Mouse (Mus musculus): ENCODE measurements around the gene Lrrc75b. TPM values are rescaled to one million over a fixed set of nuclear protein-coding genes. Genes with fewer than 3 reads are reported as not detected.

The Lrrc75b gene
- polyA plus RNA-seq, 1 experiment from 2014 or later, result 2.7 TPM

- Histone ChIP-seq H3K4me3 (ENCODE audit: control insufficient read depth in 1 of 2, insufficient read depth in 1 of 2, low read depth in 1 of 2, low read length in 2 of 2) (peak within 1 kb of the TSS in 1 of 2 experiments; percentile 63; a peak in 2 of 4 replicates), H3K27ac (replicated peaks in 1 of 2; ENCODE audit: control insufficient read depth in 1 of 2, insufficient read depth in 1 of 2, low read depth in 2 of 2, low read length in 2 of 2) (no peak within 1 kb of the TSS), H3K4me1 (ENCODE audit: control insufficient read depth in 2 of 2, insufficient read depth in 2 of 2, low read length in 2 of 2) (peaks cover 10 to 25% of the 10 kb centered on the region in 2 experiments), H3K36me3 (ENCODE audit: control insufficient read depth, insufficient read depth, low read length) (no peaks in the 10 kb centered on the region), H3K9me3 (ENCODE audit: control insufficient read depth, low read length) (no peaks in the 10 kb centered on the region), H3K27me3 (ENCODE audit: control insufficient read depth, insufficient read depth, low read length) (peaks cover 47% of the 10 kb centered on the region), H3K9ac (ENCODE audit: low read length) (no peak within 1 kb of the TSS; the same call in 1 of the 2 replicates), H3K4me2 (ENCODE audit: low read length) (peak within 1 kb of the TSS; percentile 99)
- WGBS, result 49% methylated on average over 10 of the region's 10 CpGs
- ATAC-seq (ENCODE audit: insufficient number of reproducible peaks, insufficient read depth, low FRiP score, low read depth), result no peak
These were observed 1.0 kb upstream of the Lrrc75b start, which contains the start of gene Ggt1 for GRCm38 (mm10) chr10:75561071-75561654. TSS of gene Ggt1 (plus strand) at chr10:75561604.

- Histone ChIP-seq H3K27ac (replicated peaks in 1 of 2; ENCODE audit: control insufficient read depth in 1 of 2, insufficient read depth in 1 of 2, low read depth in 2 of 2, low read length in 2 of 2) (no peak overlapping the region), H3K9me3 (ENCODE audit: control insufficient read depth, low read length) (no peaks in the 10 kb centered on the region), H3K36me3 (ENCODE audit: control insufficient read depth, insufficient read depth, low read length) (no peaks in the 10 kb centered on the region), H3K27me3 (ENCODE audit: control insufficient read depth, insufficient read depth, low read length) (peaks cover 47% of the 10 kb centered on the region), H3K4me2 (ENCODE audit: low read length) (peak overlapping the region; percentile 99), H3K4me1 (ENCODE audit: control insufficient read depth in 2 of 2, insufficient read depth in 2 of 2, low read length in 2 of 2) (peaks cover 15 to 32% of the 10 kb centered on the region in 2 experiments), H3K4me3 (ENCODE audit: control insufficient read depth in 1 of 2, insufficient read depth in 1 of 2, low read depth in 1 of 2, low read length in 2 of 2) (peak overlapping the region; percentile 58 to 63; a peak in 3 of 4 replicates), H3K9ac (ENCODE audit: low read length) (peak overlapping the region; percentile 72; the same call in 1 of the 2 replicates)
- WGBS, result 19% methylated on average over 6 of the region's 6 CpGs
- ATAC-seq (ENCODE audit: insufficient number of reproducible peaks, insufficient read depth, low FRiP score, low read depth), result no peak
These were observed 394 bp upstream of the Lrrc75b start for GRCm38 (mm10) chr10:75560549-75560899.

GRCm38 (mm10) chr10:75559041-75559675, 972 bp downstream of the Lrrc75b start:
- H3K27me3 ChIP-seq (ENCODE audit: control insufficient read depth, insufficient read depth, low read length), result peaks cover 43% of the 10 kb centered on the region
- H3K9me3 ChIP-seq (ENCODE audit: control insufficient read depth, low read length), result no peaks in the 10 kb centered on the region
- peak overlapping the region; percentile 72 for H3K9ac ChIP-seq (ENCODE audit: low read length)
- H3K4me1 ChIP-seq (ENCODE audit: control insufficient read depth in 2 of 2, insufficient read depth in 2 of 2, low read length in 2 of 2), result peaks cover 15 to 34% of the 10 kb centered on the region in 2 experiments
- no peak overlapping the region for H3K27ac ChIP-seq (replicated peaks in 1 of 2; ENCODE audit: control insufficient read depth in 1 of 2, insufficient read depth in 1 of 2, low read depth in 2 of 2, low read length in 2 of 2)
- no peaks in the 10 kb centered on the region for H3K36me3 ChIP-seq (ENCODE audit: control insufficient read depth, insufficient read depth, low read length)
- H3K4me2 ChIP-seq (ENCODE audit: low read length), result peak overlapping the region; percentile 99
- peak overlapping the region; percentile 58 to 63 for H3K4me3 ChIP-seq (ENCODE audit: control insufficient read depth in 1 of 2, insufficient read depth in 1 of 2, low read depth in 1 of 2, low read length in 2 of 2)
- ATAC-seq (ENCODE audit: insufficient number of reproducible peaks, insufficient read depth, low FRiP score, low read depth), result no peak
- WGBS, result 6% methylated on average over 14 of the region's 14 CpGs

GRCm38 (mm10) chr10:75558515-75558914, 1.6 kb downstream of the Lrrc75b start:
- no peaks in the 10 kb centered on the region for H3K36me3 ChIP-seq (ENCODE audit: control insufficient read depth, insufficient read depth, low read length)
- no peak overlapping the region for H3K9ac ChIP-seq (ENCODE audit: low read length)
- H3K4me3 ChIP-seq (ENCODE audit: control insufficient read depth in 1 of 2, insufficient read depth in 1 of 2, low read depth in 1 of 2, low read length in 2 of 2), result no peak overlapping the region
- peaks cover 15 to 34% of the 10 kb centered on the region in 2 experiments for H3K4me1 ChIP-seq (ENCODE audit: control insufficient read depth in 2 of 2, insufficient read depth in 2 of 2, low read length in 2 of 2)
- peaks cover 38% of the 10 kb centered on the region for H3K27me3 ChIP-seq (ENCODE audit: control insufficient read depth, insufficient read depth, low read length)
- WGBS, result 23% methylated on average over 3 of the region's 3 CpGs
- ATAC-seq (ENCODE audit: insufficient number of reproducible peaks, insufficient read depth, low FRiP score, low read depth), result no peak
- H3K4me2 ChIP-seq (ENCODE audit: low read length), result no peak overlapping the region
- no peak overlapping the region for H3K27ac ChIP-seq (replicated peaks in 1 of 2; ENCODE audit: control insufficient read depth in 1 of 2, insufficient read depth in 1 of 2, low read depth in 2 of 2, low read length in 2 of 2)
- H3K9me3 ChIP-seq (ENCODE audit: control insufficient read depth, low read length), result no peaks in the 10 kb centered on the region

- WGBS, result 35% methylated on average over 9 of the region's 9 CpGs
- H3K9me3 ChIP-seq (ENCODE audit: control insufficient read depth, low read length), result no peaks in the 10 kb centered on the region
- peaks cover 15 to 34% of the 10 kb centered on the region in 2 experiments for H3K4me1 ChIP-seq (ENCODE audit: control insufficient read depth in 2 of 2, insufficient read depth in 2 of 2, low read length in 2 of 2)
- H3K4me3 ChIP-seq (ENCODE audit: control insufficient read depth in 1 of 2, insufficient read depth in 1 of 2, low read depth in 1 of 2, low read length in 2 of 2), result no peak overlapping the region
- peak; percentile 29 for ATAC-seq (ENCODE audit: insufficient number of reproducible peaks, insufficient read depth, low FRiP score, low read depth)
- peaks cover 21% of the 10 kb centered on the region for H3K27me3 ChIP-seq (ENCODE audit: control insufficient read depth, insufficient read depth, low read length)
- H3K9ac ChIP-seq (ENCODE audit: low read length), result 0 out of 2 replicates have a peak overlapping the region, but pooled peaks have one; percentile 34
- H3K36me3 ChIP-seq (ENCODE audit: control insufficient read depth, insufficient read depth, low read length), result no peaks in the 10 kb centered on the region
- 0 out of 4 replicates have a peak overlapping the region, but pooled peaks of 1 of the 2 experiments have one; percentile 37 for H3K27ac ChIP-seq (replicated peaks in 1 of 2; ENCODE audit: control insufficient read depth in 1 of 2, insufficient read depth in 1 of 2, low read depth in 2 of 2, low read length in 2 of 2)
- H3K4me2 ChIP-seq (ENCODE audit: low read length), result peak overlapping the region; percentile 7; the same call in 1 of the 2 replicates
These were observed 4.1 kb downstream of the Lrrc75b start for GRCm38 (mm10) chr10:75556026-75556425.

GRCm38 (mm10) chr10:75555557-75555956, 4.6 kb downstream of the Lrrc75b start:
- no peak overlapping the region for H3K9ac ChIP-seq (ENCODE audit: low read length)
- 60% methylated on average over 6 of the region's 6 CpGs for WGBS
- no peaks in the 10 kb centered on the region for H3K36me3 ChIP-seq (ENCODE audit: control insufficient read depth, insufficient read depth, low read length)
- H3K27me3 ChIP-seq (ENCODE audit: control insufficient read depth, insufficient read depth, low read length), result peaks cover 16% of the 10 kb centered on the region
- no peak overlapping the region for H3K4me2 ChIP-seq (ENCODE audit: low read length)
- ATAC-seq (ENCODE audit: insufficient number of reproducible peaks, insufficient read depth, low FRiP score, low read depth), result no peak
- no peak overlapping the region for H3K4me3 ChIP-seq (ENCODE audit: control insufficient read depth in 1 of 2, insufficient read depth in 1 of 2, low read depth in 1 of 2, low read length in 2 of 2)
- H3K9me3 ChIP-seq (ENCODE audit: control insufficient read depth, low read length), result no peaks in the 10 kb centered on the region
- H3K27ac ChIP-seq (replicated peaks in 1 of 2; ENCODE audit: control insufficient read depth in 1 of 2, insufficient read depth in 1 of 2, low read depth in 2 of 2, low read length in 2 of 2), result 0 out of 4 replicates have a peak overlapping the region, but pooled peaks of 1 of the 2 experiments have one; percentile 37
- H3K4me1 ChIP-seq (ENCODE audit: control insufficient read depth in 2 of 2, insufficient read depth in 2 of 2, low read length in 2 of 2), result peaks cover 15 to 33% of the 10 kb centered on the region in 2 experiments

GRCm38 (mm10) chr10:75554090-75554489, 6.0 kb downstream of the Lrrc75b start:
- ATAC-seq (ENCODE audit: insufficient number of reproducible peaks, insufficient read depth, low FRiP score, low read depth), result no peak
- WGBS, result 85% methylated on average over 8 of the region's 8 CpGs

More at GRCm38 (mm10) chr10:75554090-75554489, 6.0 kb downstream of the Lrrc75b start:
- peaks cover 12 to 22% of the 10 kb centered on the region in 2 experiments for H3K4me1 ChIP-seq (ENCODE audit: control insufficient read depth in 2 of 2, insufficient read depth in 2 of 2, low read length in 2 of 2)
- H3K36me3 ChIP-seq (ENCODE audit: control insufficient read depth, insufficient read depth, low read length), result no peaks in the 10 kb centered on the region
- H3K27ac ChIP-seq (replicated peaks in 1 of 2; ENCODE audit: control insufficient read depth in 1 of 2, insufficient read depth in 1 of 2, low read depth in 2 of 2, low read length in 2 of 2), result no peak overlapping the region
- no peak overlapping the region for H3K9ac ChIP-seq (ENCODE audit: low read length)
- no peak overlapping the region for H3K4me3 ChIP-seq (ENCODE audit: control insufficient read depth in 1 of 2, insufficient read depth in 1 of 2, low read depth in 1 of 2, low read length in 2 of 2)
- no peak overlapping the region for H3K4me2 ChIP-seq (ENCODE audit: low read length)
- H3K9me3 ChIP-seq (ENCODE audit: control insufficient read depth, low read length), result no peaks in the 10 kb centered on the region
- H3K27me3 ChIP-seq (ENCODE audit: control insufficient read depth, insufficient read depth, low read length), result peaks cover 3% of the 10 kb centered on the region

All from heart, embryonic 14.5 days (tissue).